24 mouse cellular contexts compared by ENCODE assay signal in the genomic region with DNA sequence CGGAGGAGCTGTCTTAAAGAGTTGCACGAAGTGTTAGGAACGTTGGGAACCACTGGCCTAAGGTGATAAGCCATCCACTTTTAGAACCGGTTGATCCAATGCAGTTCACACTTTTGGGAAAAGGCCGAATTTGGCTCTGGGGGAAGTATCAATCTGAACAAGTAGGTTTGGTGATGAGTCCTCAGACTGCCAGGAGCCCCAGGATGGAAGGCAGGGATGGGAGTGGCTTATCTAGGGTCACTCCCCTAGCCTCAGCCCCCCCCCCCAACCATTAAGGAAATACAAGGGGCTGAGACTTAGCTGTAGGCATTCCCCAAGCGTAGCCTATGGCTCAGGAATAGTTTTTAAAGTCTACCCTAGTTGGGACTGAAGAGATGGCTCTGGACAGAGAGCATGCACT. TPM values are rescaled to one million over a fixed set of nuclear protein-coding genes. Genes with fewer than 3 reads are reported as not detected.
DNase-seq lines count a peak whose midpoint lies in the region; TF ChIP-seq lines count a peak whose summit lies in the region.
"Had no signal": no experiment of that assay in that cellular context is flagged by ENCODE, and none has a peak within 500 bp of the region (broad histone marks: within the 10 kb centered on the region; RNA-seq: fewer than 3 reads in every experiment).

No protein-coding gene starts in this region.

- no peak overlapping the region for H3K4me3 ChIP-seq in heart, adult 2 months
- peak overlapping the region; percentile 29; the same call in 1 of the 2 replicates for H3K4me3 ChIP-seq in ES-Bruce4 (ENCODE audit: low read depth, low read length)
- H3K4me3 ChIP-seq in embryonic fibroblast, embryonic 13.5 days (ENCODE audit: insufficient read depth, low read length): no peak overlapping the region
- H3K4me3 ChIP-seq: embryonic facial prominence, embryonic 12.5 days; erythroblast, embryonic 14.5 days; forebrain, embryonic 10.5 days; heart, embryonic 15.5 days; hindbrain, embryonic 10.5 days; hindbrain, embryonic 15.5 days had no signal

- no peak for TF ChIP-seq POLR2A in heart, adult 2 months (IDR thresholded peaks at IDR 0.05; ENCODE audit: insufficient read depth, low read depth, low read length)
- TF ChIP-seq POLR2A in ES-Bruce4 (IDR thresholded peaks at IDR 0.05; ENCODE audit: insufficient read depth, low read length): peak; percentile 14
- TF ChIP-seq POLR2A in embryonic fibroblast, embryonic 13.5 days (IDR thresholded peaks at IDR 0.05; ENCODE audit: low read depth, low read length): no peak

- no peaks in the 10 kb centered on the region for H3K9me3 ChIP-seq in ES-Bruce4 (replicated peaks; ENCODE audit: control insufficient read depth, insufficient read depth, low read length, poor library complexity, severe bottlenecking)
- H3K9me3 ChIP-seq: embryonic facial prominence, embryonic 12.5 days; forebrain, embryonic 10.5 days; heart, embryonic 15.5 days; hindbrain, embryonic 10.5 days; hindbrain, embryonic 15.5 days had no signal

- H3K27me3 ChIP-seq in heart, adult 2 months (ENCODE audit: control insufficient read depth, insufficient read depth, low read length): no peaks in the 10 kb centered on the region
- no peaks in the 10 kb centered on the region for H3K27me3 ChIP-seq in ES-Bruce4 (ENCODE audit: control insufficient read depth, insufficient read depth, low read length, poor library complexity, severe bottlenecking)
- H3K27me3 ChIP-seq: embryonic facial prominence, embryonic 12.5 days; heart, embryonic 15.5 days; hindbrain, embryonic 15.5 days had no signal

- peaks cover 21% of the 10 kb centered on the region for H3K4me1 ChIP-seq in heart, adult 2 months (ENCODE audit: control insufficient read depth, insufficient read depth, low read length)
- H3K4me1 ChIP-seq in ES-Bruce4 (ENCODE audit: control insufficient read depth, insufficient read depth, low read length): peaks cover 10% of the 10 kb centered on the region
- H3K4me1 ChIP-seq in embryonic fibroblast, embryonic 13.5 days (ENCODE audit: control insufficient read depth, insufficient read depth, low read length): peaks cover 8% of the 10 kb centered on the region; the same call in 1 of the 2 replicates
- H3K4me1 ChIP-seq: embryonic facial prominence, embryonic 12.5 days; hindbrain, embryonic 10.5 days; hindbrain, embryonic 15.5 days had no signal

- intact Hi-C loops in heart, adult 2 months (cut with DNase I): no loop called here
- intact Hi-C loops in heart, postnatal 25 days (cut with DNase I): no loop called here

- no peak overlapping the region for H3K9ac ChIP-seq in heart, adult 2 months (ENCODE audit: low read depth, low read length)
- peak overlapping the region; percentile 57 for H3K9ac ChIP-seq in ES-Bruce4 (ENCODE audit: low read depth, poor library complexity, severe bottlenecking)
- H3K9ac ChIP-seq: embryonic facial prominence, embryonic 12.5 days; heart, embryonic 15.5 days; hindbrain, embryonic 15.5 days had no signal

- H3K79me2 ChIP-seq in heart, adult 2 months (replicated peaks; ENCODE audit: control insufficient read depth, insufficient read depth, low read length): no peaks in the 10 kb centered on the region

- WGBS in heart, adult 2 months: 88% methylated on average over 6 of the region's 6 CpGs

- no peak for TF ChIP-seq CTCF in heart, adult 2 months (IDR thresholded peaks at IDR 0.05)
- TF ChIP-seq CTCF in ES-Bruce4 (IDR thresholded peaks at IDR 0.05; ENCODE audit: low read depth, low read length): no peak
- TF ChIP-seq CTCF in embryonic fibroblast, embryonic 13.5 days (IDR thresholded peaks at IDR 0.05; ENCODE audit: borderline replicate concordance, insufficient read depth, low read length): no peak

- H3K27ac ChIP-seq in heart, adult 2 months: peak overlapping the region; percentile 70
- peak overlapping the region; percentile 97 for H3K27ac ChIP-seq in ES-Bruce4 (ENCODE audit: insufficient read depth, low read length)
- H3K27ac ChIP-seq in embryonic fibroblast, embryonic 13.5 days (ENCODE audit: insufficient read depth, low read length): peak overlapping the region; percentile 73; the same call in 1 of the 2 replicates
- H3K27ac ChIP-seq: embryonic facial prominence, embryonic 12.5 days; forebrain, embryonic 10.5 days; hindbrain, embryonic 10.5 days; hindbrain, embryonic 15.5 days had no signal

- no peaks in the 10 kb centered on the region for H3K36me3 ChIP-seq in heart, adult 2 months (ENCODE audit: control insufficient read depth, insufficient read depth, low read length)
- no peaks in the 10 kb centered on the region for H3K36me3 ChIP-seq in ES-Bruce4 (ENCODE audit: control insufficient read depth, insufficient read depth, low read length, poor library complexity, severe bottlenecking)
- H3K36me3 ChIP-seq: embryonic facial prominence, embryonic 12.5 days; forebrain, embryonic 10.5 days; heart, embryonic 15.5 days; hindbrain, embryonic 10.5 days; hindbrain, embryonic 15.5 days had no signal

- DNase-seq in heart, adult 2 months: no peak
- no peak for DNase-seq in heart, postnatal 25 days (ENCODE audit: low spot score)
- peak; percentile 92 for DNase-seq in R1 (ENCODE audit: low read depth, low spot score)
- no peak for DNase-seq in thymus, postnatal 10 days (ENCODE audit: low spot score in 2 of 2)
- no peak for DNase-seq in natural killer cell, adult 2 months (ENCODE audit: low spot score in 2 of 2)
- DNase-seq: adrenal gland, postnatal 14 days; cerebellum, adult 8-10 months; cerebellum, postnatal 14 days; embryo, embryonic 11 days; heart, adult 18-20 months; heart, postnatal 14 days; kidney, adult 9 months had no signal

- no peak for TF ChIP-seq EP300 in heart, adult 2 months (IDR thresholded peaks at IDR 0.05; ENCODE audit: insufficient read depth, low read depth, low read length)
- peak; percentile 77 for TF ChIP-seq EP300 in ES-Bruce4 (IDR thresholded peaks at IDR 0.05; ENCODE audit: insufficient read depth, low read depth, low read length)

RNA-seq across cellular contexts. Expression of gene Spen, which starts 27.8 kb away (rescaled TPM):
- 10 to 100 TPM; 28.0 to 28.9 TPM for total RNA-seq in heart, adult 2 months (2021)
- polyA plus RNA-seq in heart, adult 2 months (2012; rRNA removed): 10.7 and 11.5 TPM in 2 replicates
- total RNA-seq in heart, postnatal 25 days (2021): 10 to 100 TPM; 27.3 to 29.7 TPM
- polyA plus RNA-seq in ES-Bruce4 (2011; ENCODE audit: insufficient read depth, insufficient read length, low read depth, missing spikeins): 39.6 and 46.9 TPM in 2 replicates
- polyA plus RNA-seq in embryonic fibroblast, embryonic 13.5 days (2011; ENCODE audit: insufficient read length, low read depth, missing spikeins): 20.7 and 21.2 TPM in 2 replicates

RNA-seq across cellular contexts. Expression of gene Fblim1, which starts 39.7 kb away (rescaled TPM):
- 100 to 1,000 TPM; 236 to 263 TPM for total RNA-seq in heart, adult 2 months (2021)
- polyA plus RNA-seq in heart, adult 2 months (2012; rRNA removed): 297 and 303 TPM in 2 replicates
- total RNA-seq in heart, postnatal 25 days (2021): 100 to 1,000 TPM; 298 to 316 TPM
- polyA plus RNA-seq in ES-Bruce4 (2011; ENCODE audit: insufficient read depth, insufficient read length, low read depth, missing spikeins): 73.8 and 76.6 TPM in 2 replicates
- 72.4 and 90.1 TPM in 2 replicates for polyA plus RNA-seq in embryonic fibroblast, embryonic 13.5 days (2011; ENCODE audit: insufficient read length, low read depth, missing spikeins)
- total RNA-seq: common myeloid progenitor, adult 5-6 weeks had no signal

RNA-seq across cellular contexts. Expression of gene Tmem82, which starts 52.2 kb away (rescaled TPM):
- total RNA-seq in heart, adult 2 months (2021): 10 to 100 TPM; 16.5 to 20.2 TPM
- polyA plus RNA-seq in heart, adult 2 months (2012; rRNA removed): 35.5 and 36.6 TPM in 2 replicates
- 10 to 100 TPM; 21.2 to 28.9 TPM for total RNA-seq in heart, postnatal 25 days (2021)
- polyA plus RNA-seq in ES-Bruce4 (2011; ENCODE audit: insufficient read depth, insufficient read length, low read depth, missing spikeins): 3.4 and 4.5 TPM in 2 replicates
- not detected in 2 replicates for polyA plus RNA-seq in embryonic fibroblast, embryonic 13.5 days (2011; ENCODE audit: insufficient read length, low read depth, missing spikeins)
- polyA plus RNA-seq: forebrain, embryonic 14.5 days had no signal

RNA-seq across cellular contexts. Expression of gene Slc25a34, which starts 57.4 kb away (rescaled TPM):
- 100 to 1,000 TPM; 118 to 132 TPM for total RNA-seq in heart, adult 2 months (2021)
- 183 and 258 TPM in 2 replicates for polyA plus RNA-seq in heart, adult 2 months (2012; rRNA removed)
- 100 to 1,000 TPM; 105 to 117 TPM for total RNA-seq in heart, postnatal 25 days (2021)
- 0.82 and 1.8 TPM in 2 replicates for polyA plus RNA-seq in ES-Bruce4 (2011; ENCODE audit: insufficient read depth, insufficient read length, low read depth, missing spikeins)
- 0.19 TPM in 1 of 2 replicates, not detected in the other for polyA plus RNA-seq in embryonic fibroblast, embryonic 13.5 days (2011; ENCODE audit: insufficient read length, low read depth, missing spikeins)
- polyA plus RNA-seq: activated CD4-positive, CD25-positive, alpha-beta regulatory T cell, adult 4 months; embryonic facial prominence, embryonic 12.5 days; erythroblast, embryonic 14.5 days; forebrain, embryonic 10.5 days; forebrain, embryonic 14.5 days; heart, embryonic 11.5 days had no signal
